Mouse (Mus musculus) embryonic facial prominence, embryonic 11.5 days (tissue): ENCODE measurements around the gene Cend1. TPM values are rescaled to one million over a fixed set of nuclear protein-coding genes. Genes with fewer than 3 reads are reported as not detected.
A peak's percentile ranks its signal among the peaks of the same experiment; 100 is the strongest.
"Not testable (repeated sequence)": the region's sequence is repeated elsewhere in the genome, so short reads cannot be mapped to it uniquely, and the experiment has no call there.

Experiments used
- ATAC-seq: fragments of 200-750 bp; cut with Nextera tagmentation; replicated peaks from 2 replicates; pipeline ENCODE4 v1.8.0; 2017; ENCODE audit warnings: low read depth; ENCODE audit not compliant: insufficient number of reproducible peaks, low FRiP score, low TSS enrichment
- DNase-seq: peaks from one replicate; pipeline ENCODE4 v3.0.0-alpha.2; 2015; ENCODE audit warnings: low spot score
- H3K27ac ChIP-seq: fragments of 300-500 bp; sonication (generic); replicated peaks from 2 replicates; pipeline ENCODE4 v1.5.1; 2014; ENCODE audit warnings: mild to moderate bottlenecking, low read depth, low read length, control low read depth
- H3K27me3 ChIP-seq: fragments of 300-500 bp; sonication (generic); 2 replicates; pipeline ENCODE4 v1.6.1; 2014; ENCODE audit warnings: mild to moderate bottlenecking, low read length, moderate library complexity, mixed read lengths; ENCODE audit not compliant: control insufficient read depth, insufficient read depth
- H3K36me3 ChIP-seq: fragments of 300-500 bp; sonication (generic); replicated peaks from 2 replicates; pipeline ENCODE4 v1.6.1; 2014; ENCODE audit warnings: low read depth, mild to moderate bottlenecking, low read length, moderate library complexity, mixed read lengths; ENCODE audit not compliant: control insufficient read depth, insufficient read depth
- H3K4me1 ChIP-seq: fragments of 300-500 bp; sonication (generic); 2 replicates; pipeline ENCODE4 v1.6.1; 2014; ENCODE audit warnings: low read length, mixed read lengths; ENCODE audit not compliant: control insufficient read depth, insufficient read depth
- H3K4me2 ChIP-seq: fragments of 300-500 bp; sonication (generic); 2 replicates; pipeline ENCODE4 v1.6.1; 2014; ENCODE audit warnings: low read depth, mild to moderate bottlenecking, control low read depth, low read length, moderate library complexity
- H3K4me3 ChIP-seq: fragments of 300-500 bp; sonication (generic); 2 replicates; pipeline ENCODE4 v1.5.1; 2014; ENCODE audit warnings: low read depth, low read length, control low read depth
- H3K9ac ChIP-seq: fragments of 300-500 bp; sonication (generic); replicated peaks from 2 replicates; pipeline ENCODE4 v1.6.1; 2014; ENCODE audit warnings: mild to moderate bottlenecking, control low read depth, low read length
- H3K9me3 ChIP-seq: fragments of 300-500 bp; sonication (generic); replicated peaks from 2 replicates; pipeline ENCODE4 v1.6.1; 2016; ENCODE audit warnings: mild to moderate bottlenecking, low read length, inconsistent platforms, mixed read lengths; ENCODE audit not compliant: control insufficient read depth
- WGBS: fragments of 180-500 bp; shearing (Covaris S2); extraction: QIAGEN DNeasy Blood & Tissue Kit; methylation state at CpG from one replicate; pipeline ENCODE4 v1.1.7; 2014; 5-methylcytosine and 5-hydroxymethylcytosine counted together
- polyA plus RNA-seq: library from polyadenylated mRNA; unstranded; fragments of >200 nt; fragmentation: Nextera tagmentation; extraction: Ambion mirVana; gene quantifications from 2 replicates; pipeline ENCODE4 v1.2.1, GENCODE M21; 2014

Gene Cend1
- polyA plus RNA-seq, 1 experiment from 2014 or later: 2.5 TPM

GRCm38 (mm10) chr7:141413809-141414584 lies 15.3 kb downstream of the Cend1 start, which contains the start of gene Gatd1:
Gene Gatd1, minus strand, starts transcription at chr7:141414136.
- under 1% methylated on average over 46 of the region's 56 CpGs for WGBS
- ATAC-seq (peak; percentile 84), DNase-seq (peak; percentile 100)
- Histone ChIP-seq H3K27ac (peak within 1 kb of the TSS; percentile 39; the same call in 1 of the 2 replicates), H3K4me2 (peak within 1 kb of the TSS; percentile 62), H3K4me1 (no peaks in the 10 kb centered on the region), H3K36me3 (peaks cover 4% of the 10 kb centered on the region), H3K9me3 (no peaks in the 10 kb centered on the region), H3K4me3 (peak within 1 kb of the TSS; percentile 71), H3K9ac (peak within 1 kb of the TSS; percentile 84), H3K27me3 (no peaks in the 10 kb centered on the region)

DNA sequence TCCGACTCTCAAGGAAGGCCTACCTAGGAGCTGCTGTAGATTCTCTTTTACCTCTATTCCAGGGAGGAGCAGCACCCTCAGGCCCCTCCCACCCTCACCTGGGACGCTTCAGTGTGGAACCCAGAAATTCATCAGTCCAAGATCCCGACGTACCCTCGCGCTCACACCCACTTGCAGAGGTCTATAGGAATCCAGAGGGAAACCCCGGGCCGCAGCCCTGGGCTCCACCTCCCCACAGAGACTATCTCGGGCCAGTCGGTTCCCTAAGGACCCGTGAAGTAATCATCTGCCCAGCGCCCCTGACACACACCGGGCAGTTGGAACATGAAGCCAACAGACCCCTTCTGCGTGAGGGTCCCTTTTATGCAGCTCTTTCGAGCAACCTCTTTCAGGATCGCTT lies 16.0 kb downstream of the Cend1 start:
- 4% methylated on average over 16 of the region's 16 CpGs for WGBS

DNA sequence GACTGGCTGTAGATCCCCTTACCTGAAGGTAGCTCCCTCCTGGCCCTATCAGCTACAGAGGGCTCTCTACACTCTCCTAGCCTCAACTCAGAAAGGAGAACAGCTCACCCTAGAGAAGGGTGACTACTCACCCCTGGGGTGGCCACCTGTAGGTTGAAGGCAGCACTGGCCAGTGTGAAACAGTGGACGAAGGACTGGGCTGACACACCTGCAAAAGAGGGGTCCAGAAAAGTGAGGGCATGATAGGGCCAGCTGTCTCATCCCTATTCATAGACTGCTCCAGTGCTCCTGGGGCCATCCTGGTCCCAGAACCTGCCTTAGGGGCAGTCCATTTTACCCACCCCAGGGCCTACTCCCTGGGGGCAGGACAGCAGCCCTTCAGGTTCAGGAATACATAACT lies 17.6 kb downstream of the Cend1 start:
- Histone ChIP-seq H3K27me3 (no peaks in the 10 kb centered on the region), H3K4me3 (no peak overlapping the region), H3K9me3 (no peaks in the 10 kb centered on the region), H3K4me2 (no peak overlapping the region), H3K36me3 (peaks cover 4% of the 10 kb centered on the region), H3K4me1 (no peaks in the 10 kb centered on the region), H3K9ac (no peak overlapping the region), H3K27ac (no peak overlapping the region)
- ATAC-seq (no peak), DNase-seq (no peak)
- 96% methylated on average over 1 of the region's 1 CpGs for WGBS

More for the DNA sequence above, 16.0 kb downstream of the Cend1 start:
- ATAC-seq (0 out of 2 replicates have a peak, but pooled peaks have one; percentile 5), DNase-seq (no peak)
- Histone ChIP-seq H3K4me3 (peak overlapping the region; percentile 71), H3K27me3 (no peaks in the 10 kb centered on the region), H3K36me3 (peaks cover 4% of the 10 kb centered on the region), H3K27ac (peak overlapping the region; percentile 39; the same call in 1 of the 2 replicates), H3K4me1 (no peaks in the 10 kb centered on the region), H3K9me3 (no peaks in the 10 kb centered on the region), H3K9ac (peak overlapping the region; percentile 84), H3K4me2 (peak overlapping the region; percentile 62)

DNA sequence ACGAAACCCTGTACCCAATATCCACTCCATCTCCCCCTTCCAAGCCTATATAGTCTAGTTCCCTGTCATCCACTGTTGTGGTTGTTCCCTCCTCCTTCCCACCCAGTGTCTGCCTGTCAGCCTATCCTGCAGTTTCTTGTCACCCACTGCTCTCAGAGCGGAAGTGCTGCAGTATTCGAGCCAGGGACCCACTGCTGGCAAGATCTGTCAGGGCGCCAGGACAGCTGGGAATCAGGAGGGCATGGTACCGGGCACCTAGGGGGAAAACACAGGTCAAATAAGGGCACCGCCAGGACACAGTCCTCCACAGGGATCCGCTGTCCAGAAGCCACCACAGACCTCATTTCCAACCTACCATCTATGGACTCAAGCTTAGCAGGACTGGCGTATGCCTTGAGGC lies 18.7 kb downstream of the Cend1 start:
- no peak overlapping the region for H3K27ac ChIP-seq
- ATAC-seq (no peak), DNase-seq (no peak)
- H3K9ac ChIP-seq: no peak overlapping the region
- H3K4me2 ChIP-seq: no peak overlapping the region
- peaks cover 4% of the 10 kb centered on the region for H3K36me3 ChIP-seq
- H3K4me3 ChIP-seq: no peak overlapping the region
- no peaks in the 10 kb centered on the region for H3K9me3 ChIP-seq
- H3K27me3 ChIP-seq: no peaks in the 10 kb centered on the region
- H3K4me1 ChIP-seq: no peaks in the 10 kb centered on the region
- 89% methylated on average over 8 of the region's 8 CpGs for WGBS

- H3K4me2 ChIP-seq: no peak overlapping the region
- H3K4me3 ChIP-seq: no peak overlapping the region
- 14% methylated on average over 11 of the region's 11 CpGs for WGBS
- no peaks in the 10 kb centered on the region for H3K4me1 ChIP-seq
- ATAC-seq (peak; percentile 55; the same call in 1 of the 2 replicates), DNase-seq (peak; percentile 90)
- peak overlapping the region; percentile 22; the same call in 1 of the 2 replicates for H3K9ac ChIP-seq
- H3K36me3 ChIP-seq: peaks cover 4% of the 10 kb centered on the region
- no peaks in the 10 kb centered on the region for H3K9me3 ChIP-seq
- H3K27me3 ChIP-seq: no peaks in the 10 kb centered on the region
- H3K27ac ChIP-seq: no peak overlapping the region
Measured at GRCm38 (mm10) chr7:141408833-141409232, 20.5 kb downstream of the Cend1 start.

DNA sequence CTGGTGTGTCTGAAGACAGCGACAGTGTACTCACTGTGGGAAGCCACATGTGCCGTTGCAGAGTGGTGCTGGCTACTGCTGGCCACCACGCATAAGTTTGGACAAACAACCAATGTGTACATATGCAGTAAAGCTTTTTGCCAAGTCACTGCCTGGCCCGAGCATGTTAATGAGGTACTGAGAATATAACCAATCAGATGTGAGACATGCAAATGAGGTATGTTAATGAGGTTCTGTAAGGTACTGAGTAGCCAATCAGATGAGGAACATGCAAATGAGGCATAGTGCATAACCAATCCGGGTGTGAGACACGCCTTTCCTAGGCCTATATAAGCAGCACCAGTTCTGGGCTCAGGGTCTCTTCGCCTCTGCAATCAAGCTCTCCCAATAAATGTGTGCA lies 21.6 kb downstream of the Cend1 start:
- H3K4me1 ChIP-seq, H3K9me3 ChIP-seq, H3K9ac ChIP-seq, H3K4me2 ChIP-seq, H3K27ac ChIP-seq, H3K36me3 ChIP-seq, H3K27me3 ChIP-seq, ATAC-seq, DNase-seq, H3K4me3 ChIP-seq: not testable (repeated sequence)
- 97% methylated on average over 7 of the region's 7 CpGs for WGBS

DNA sequence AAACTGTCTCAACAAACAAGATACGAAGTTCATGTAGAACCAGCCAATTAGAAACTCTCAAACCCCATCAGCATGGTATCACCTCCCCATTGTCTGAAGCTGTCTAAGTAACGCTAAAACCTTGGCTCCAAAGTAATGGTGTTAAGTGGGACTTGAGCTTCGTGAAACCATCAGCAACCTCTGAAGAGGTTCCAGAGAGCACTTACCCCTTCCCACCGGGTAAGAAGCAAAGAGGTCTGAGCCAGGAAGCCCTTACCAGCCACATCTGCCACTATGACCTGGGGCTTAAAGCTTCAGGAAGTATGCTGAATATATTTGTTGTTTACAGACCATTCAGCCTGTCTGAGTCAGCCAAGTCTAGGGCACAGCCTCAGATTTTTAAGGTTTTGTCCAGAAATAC lies 23.8 kb downstream of the Cend1 start:
- H3K27ac ChIP-seq: no peak overlapping the region
- H3K9ac ChIP-seq: no peak overlapping the region
- no peak overlapping the region for H3K4me3 ChIP-seq
- H3K36me3 ChIP-seq: peaks cover 9% of the 10 kb centered on the region
- no peaks in the 10 kb centered on the region for H3K4me1 ChIP-seq
- no peaks in the 10 kb centered on the region for H3K9me3 ChIP-seq
- DNase-seq: no peak
- WGBS: 75% methylated on average over 4 of the region's 4 CpGs
- ATAC-seq: no peak
- no peak overlapping the region for H3K4me2 ChIP-seq
- no peaks in the 10 kb centered on the region for H3K27me3 ChIP-seq

GRCm38 (mm10) chr7:141403305-141403704 lies 26.0 kb downstream of the Cend1 start:
- H3K9me3 ChIP-seq: no peaks in the 10 kb centered on the region
- 49% methylated on average over 5 of the region's 5 CpGs for WGBS
- no peak overlapping the region for H3K4me2 ChIP-seq
- peaks cover 7% of the 10 kb centered on the region for H3K36me3 ChIP-seq
- H3K4me1 ChIP-seq: no peaks in the 10 kb centered on the region
- H3K27me3 ChIP-seq: no peaks in the 10 kb centered on the region
- no peak overlapping the region for H3K9ac ChIP-seq
- H3K27ac ChIP-seq: no peak overlapping the region
- peak; percentile 58 for DNase-seq
- H3K4me3 ChIP-seq: no peak overlapping the region
- no peak for ATAC-seq
